Mouse (Mus musculus) E14TG2a.4 (cell line): Measurements from ENCODE around the gene Mmp11.

Experiments used
- CTCF ChIP-seq: conservative IDR thresholded peaks from 2 replicates; pipeline ENCODE4 v1.5.1; 2014; ENCODE audit warnings: low read length
- NANOG ChIP-seq: IDR thresholded peaks from 2 replicates; pipeline ENCODE4 v1.6.1; 2014; ENCODE audit warnings: borderline replicate concordance, low read length, mixed read lengths
- POU5F1 ChIP-seq: IDR thresholded peaks from 2 replicates; pipeline ENCODE4 v1.6.1; 2014; ENCODE audit warnings: low read length, borderline replicate concordance

GRCm38 (mm10) chr10:75936909-75937667, 792 bp upstream of the Mmp11 start:
- TF ChIP-seq CTCF (no peak), POU5F1 (no peak), NANOG (no peak)
